Mouse (Mus musculus): ENCODE measurements around the gene Reg4.
A peak's percentile ranks its signal among the peaks of the same experiment; 100 is the strongest.

Reg4 gene

DNA sequence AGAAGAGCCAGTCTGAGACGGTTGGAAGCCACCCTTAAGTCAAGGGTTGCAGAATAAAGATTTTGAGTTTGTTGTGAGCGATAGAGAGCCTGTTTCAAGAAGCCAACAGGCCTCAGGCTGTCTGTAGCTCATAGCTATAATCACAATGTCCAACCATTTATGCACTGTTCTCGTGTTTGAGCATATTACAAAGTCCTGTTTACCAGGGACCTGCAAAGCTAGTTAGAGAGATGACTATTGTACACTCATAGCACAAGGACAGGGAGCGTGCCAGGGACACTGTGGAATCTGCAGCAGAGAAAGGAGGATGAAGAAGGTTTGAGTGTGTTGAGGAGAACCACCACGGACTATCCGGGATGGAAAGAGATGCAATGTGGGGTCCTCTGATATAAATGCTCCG, 3.0 kb downstream of the Reg4 start:
- no peak for TF ChIP-seq GATA4 (IDR thresholded peaks at IDR 0.05; ENCODE audit: insufficient replicate concordance, low read length)

DNA sequence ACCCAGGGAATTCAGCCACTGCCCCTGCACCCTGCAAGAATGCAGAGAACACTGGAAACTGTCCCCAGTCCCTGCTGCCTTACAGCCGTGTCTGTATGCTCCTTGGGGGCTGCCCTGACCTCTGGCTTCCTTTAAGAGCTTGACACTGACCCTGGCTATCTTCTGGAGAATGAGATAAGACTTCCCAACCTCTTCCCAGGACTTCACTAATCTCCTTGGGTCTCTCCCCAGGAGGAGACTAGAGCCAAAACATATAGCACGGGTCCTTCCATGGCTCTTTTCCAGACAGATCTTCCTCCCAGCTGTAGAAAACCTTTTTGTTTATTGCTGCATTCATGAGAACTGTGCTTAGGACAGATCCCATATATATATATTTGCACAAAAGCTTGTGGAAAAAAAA, 3.8 kb downstream of the Reg4 start:
- TF ChIP-seq GATA4 (IDR thresholded peaks at IDR 0.05; ENCODE audit: insufficient replicate concordance, low read length) = no peak

DNA sequence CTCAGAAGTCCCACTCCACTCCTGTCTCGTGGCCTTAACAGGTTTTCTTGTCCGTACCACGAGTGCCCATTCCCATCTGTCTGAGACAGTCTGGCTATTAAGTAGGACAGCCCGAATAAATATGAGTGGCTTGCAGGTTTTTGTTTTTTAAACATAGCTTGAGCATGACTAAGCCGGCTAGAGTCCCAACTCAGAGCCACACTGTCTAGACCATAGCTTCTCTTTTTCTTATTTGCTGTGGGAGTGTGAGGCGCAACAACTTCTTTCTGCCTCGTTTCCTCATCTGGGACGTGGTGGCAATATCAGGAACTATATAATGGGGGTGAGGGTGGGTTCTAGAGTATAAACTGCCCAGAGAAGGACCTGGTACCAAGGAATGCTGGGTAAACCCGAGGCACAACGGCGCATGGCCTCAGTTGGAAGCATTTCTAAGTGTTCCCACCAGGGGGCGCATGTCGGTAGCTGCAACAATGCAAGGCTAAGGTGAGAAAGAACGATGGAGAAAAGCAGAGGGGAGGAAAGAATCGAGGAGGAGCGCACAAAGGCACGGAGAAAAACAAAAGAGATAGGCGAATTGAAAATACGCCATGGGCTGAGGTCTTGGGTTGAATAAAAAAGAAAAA, 5.1 kb downstream of the Reg4 start:
- no peak for TF ChIP-seq GATA4 (IDR thresholded peaks at IDR 0.05; ENCODE audit: insufficient replicate concordance, low read length)

DNA sequence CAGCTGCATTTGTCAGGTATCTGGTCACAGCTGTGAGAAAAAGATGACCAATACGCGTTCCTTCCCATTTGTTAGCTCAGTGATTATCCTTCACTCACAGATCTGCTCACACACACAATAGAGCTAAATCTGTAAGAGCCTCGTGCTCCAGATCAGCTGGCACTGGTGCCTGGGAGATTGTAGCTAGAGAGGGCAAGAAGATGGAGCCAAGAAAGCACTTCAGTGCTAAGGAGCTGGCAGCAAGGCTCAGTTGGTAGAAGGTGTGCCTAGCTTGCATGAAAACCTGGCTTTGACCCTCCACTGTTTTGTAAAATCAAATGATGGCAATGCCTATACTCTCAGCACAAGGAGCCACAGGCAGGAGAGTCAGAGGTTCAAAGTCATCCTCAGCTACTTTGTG, 5.8 kb downstream of the Reg4 start:
- TF ChIP-seq GATA4 (IDR thresholded peaks at IDR 0.05; ENCODE audit: insufficient replicate concordance, low read length) = no peak

DNA sequence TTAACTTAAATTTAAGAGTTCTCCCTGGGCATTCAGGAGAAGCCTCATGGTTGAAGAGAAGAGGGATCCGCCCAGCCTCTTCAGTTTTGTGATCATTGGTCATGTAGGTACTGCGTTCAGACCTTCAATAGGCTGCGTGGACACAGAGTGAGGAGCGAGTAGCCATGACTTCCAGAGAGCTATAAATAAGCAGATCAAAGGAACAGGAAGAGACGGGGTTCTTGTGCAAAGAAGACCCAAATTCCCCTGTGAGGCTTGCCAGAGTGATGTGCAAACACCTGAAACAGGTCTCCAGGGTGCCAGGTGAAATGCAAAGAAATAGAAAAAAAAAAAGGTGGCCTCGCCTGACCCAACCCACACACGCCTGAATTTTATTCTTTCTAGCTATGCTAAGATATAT, 8.0 kb downstream of the Reg4 start:
- no peak for TF ChIP-seq GATA4 (IDR thresholded peaks at IDR 0.05; ENCODE audit: insufficient replicate concordance, low read length)

DNA sequence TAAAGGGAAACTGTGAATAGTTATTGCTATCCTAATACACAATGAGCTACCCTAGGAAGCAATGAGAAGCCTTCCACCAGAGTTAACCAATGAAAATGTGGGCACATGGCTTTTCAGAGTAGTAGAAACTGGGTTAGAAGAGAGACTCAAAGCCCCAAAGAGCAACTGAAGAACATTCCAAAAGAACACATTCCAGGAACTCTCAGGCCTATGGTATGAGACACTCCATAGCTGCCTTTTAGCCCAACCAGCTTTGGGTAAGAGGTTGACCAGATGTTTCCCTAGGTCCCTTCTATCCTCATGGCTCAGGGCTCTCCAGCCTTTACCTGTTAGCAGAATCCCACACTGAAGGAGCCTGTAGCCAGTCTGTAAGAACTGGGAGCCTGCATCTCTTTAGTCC, 11.5 kb downstream of the Reg4 start:
- TF ChIP-seq GATA4 (IDR thresholded peaks at IDR 0.05; ENCODE audit: insufficient replicate concordance, low read length) = no peak

DNA sequence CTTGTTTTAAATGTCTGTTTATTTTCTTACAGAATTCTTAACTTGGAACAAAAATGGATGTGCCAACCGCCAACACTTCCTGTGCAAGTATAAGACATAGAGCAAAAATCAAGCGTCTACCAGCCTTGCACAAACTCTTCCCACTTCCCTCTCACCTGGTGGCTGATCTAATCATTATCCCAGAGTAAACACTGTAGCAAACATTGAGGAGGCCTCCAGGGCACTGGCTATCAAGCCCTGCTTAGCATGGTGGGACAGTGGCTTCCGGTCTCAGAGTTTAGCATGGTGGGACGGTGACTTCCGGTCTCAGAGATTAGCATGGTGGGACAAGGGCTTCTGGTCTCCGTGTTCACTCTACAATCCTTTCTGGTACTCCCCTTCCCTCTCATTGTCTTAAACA, 14.3 kb downstream of the Reg4 start:
- no peak for TF ChIP-seq GATA4 (IDR thresholded peaks at IDR 0.05; ENCODE audit: insufficient replicate concordance, low read length)

DNA sequence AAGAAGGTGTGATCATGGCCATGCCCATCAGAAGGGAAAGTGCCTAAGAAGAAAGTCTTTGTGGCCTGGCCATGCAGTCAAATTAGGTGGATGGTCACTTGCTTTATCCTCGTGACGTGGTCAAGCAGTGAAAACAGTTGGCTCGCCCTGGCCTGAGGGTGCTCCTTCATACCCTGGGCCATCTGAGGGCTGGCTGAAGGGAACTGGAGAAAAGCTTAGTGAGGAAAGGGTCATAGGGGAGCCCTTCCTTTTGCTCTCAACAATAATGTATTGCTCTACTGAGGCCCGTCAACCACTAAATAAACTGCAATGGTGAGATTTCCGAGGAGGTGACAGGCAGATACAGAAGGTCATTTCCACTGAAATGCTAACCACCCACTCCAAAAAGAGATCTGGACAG, 15.3 kb downstream of the Reg4 start:
- TF ChIP-seq GATA4 (IDR thresholded peaks at IDR 0.05; ENCODE audit: insufficient replicate concordance, low read length) = no peak

DNA sequence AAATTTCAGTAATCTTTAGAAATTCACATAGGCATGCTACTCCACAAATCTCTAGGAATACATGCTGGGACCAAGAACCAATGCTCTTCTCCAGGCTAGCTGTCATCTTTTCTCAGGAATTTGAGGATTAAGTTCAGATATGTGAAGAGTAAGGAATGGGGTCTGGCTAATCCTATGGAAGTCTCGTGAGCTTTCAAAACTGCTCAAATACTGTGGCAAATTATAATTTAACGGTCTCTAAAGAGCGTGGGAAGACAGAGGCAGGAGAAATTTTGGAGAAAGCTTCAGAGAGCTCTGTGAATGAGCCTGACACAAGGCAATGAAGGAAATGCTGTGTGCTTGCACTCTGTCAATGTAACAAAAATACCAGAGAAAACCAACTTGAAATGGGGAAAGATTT, 16.2 kb downstream of the Reg4 start:
- TF ChIP-seq GATA4 (IDR thresholded peaks at IDR 0.05; ENCODE audit: insufficient replicate concordance, low read length) = no peak

DNA sequence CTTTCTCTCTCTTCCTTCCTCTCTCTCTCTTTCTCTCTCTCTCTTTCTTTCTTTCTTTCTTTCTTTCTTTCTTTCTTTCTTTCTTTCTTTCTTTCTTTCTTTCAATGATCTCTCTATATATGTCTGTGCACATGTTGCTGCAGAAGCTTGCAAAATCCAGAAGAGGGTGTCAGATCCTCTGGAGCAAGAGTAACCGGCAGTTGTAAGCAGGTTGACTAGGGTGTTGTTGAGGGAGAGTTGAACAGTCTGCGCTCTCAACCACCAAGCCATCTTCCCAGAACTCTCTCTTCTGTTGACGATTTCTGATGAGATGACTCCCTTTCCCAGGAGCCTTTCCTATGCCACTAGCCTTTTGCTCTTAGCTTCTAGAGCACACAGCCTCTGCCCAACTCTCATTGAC, 20.1 kb downstream of the Reg4 start:
- no peak for TF ChIP-seq GATA4 (IDR thresholded peaks at IDR 0.05; ENCODE audit: insufficient replicate concordance, low read length)

DNA sequence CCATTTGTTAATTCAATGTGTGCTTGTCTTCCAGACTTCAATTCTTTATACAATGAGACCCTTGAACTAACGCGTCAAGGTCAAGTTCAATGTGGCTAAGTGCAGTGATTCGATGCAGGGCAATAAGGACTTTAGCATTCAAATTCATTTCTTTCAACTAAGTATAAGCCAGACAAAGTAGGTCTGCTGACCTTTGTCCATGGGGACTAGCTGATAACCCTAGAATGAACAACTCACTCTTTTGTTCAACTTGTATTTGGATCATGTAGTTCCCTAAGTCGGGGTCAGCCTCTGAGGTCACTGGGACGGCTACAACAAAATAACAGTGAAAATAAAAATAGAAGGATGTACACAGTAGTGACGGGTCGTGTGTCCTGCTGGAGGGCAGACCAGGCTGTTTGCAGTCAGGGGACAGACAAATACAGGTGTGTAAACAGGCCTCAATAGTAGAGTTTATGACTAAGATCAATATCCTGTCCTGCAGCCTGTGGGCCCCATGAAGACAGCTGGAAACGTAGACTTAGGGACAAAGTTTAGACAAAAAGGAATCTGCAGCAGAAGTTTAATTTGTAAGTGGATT, 20.6 kb downstream of the Reg4 start:
- peak; percentile 69; the same call in 1 of the 2 replicates for TF ChIP-seq GATA4 (IDR thresholded peaks at IDR 0.05; ENCODE audit: insufficient replicate concordance, low read length)

DNA sequence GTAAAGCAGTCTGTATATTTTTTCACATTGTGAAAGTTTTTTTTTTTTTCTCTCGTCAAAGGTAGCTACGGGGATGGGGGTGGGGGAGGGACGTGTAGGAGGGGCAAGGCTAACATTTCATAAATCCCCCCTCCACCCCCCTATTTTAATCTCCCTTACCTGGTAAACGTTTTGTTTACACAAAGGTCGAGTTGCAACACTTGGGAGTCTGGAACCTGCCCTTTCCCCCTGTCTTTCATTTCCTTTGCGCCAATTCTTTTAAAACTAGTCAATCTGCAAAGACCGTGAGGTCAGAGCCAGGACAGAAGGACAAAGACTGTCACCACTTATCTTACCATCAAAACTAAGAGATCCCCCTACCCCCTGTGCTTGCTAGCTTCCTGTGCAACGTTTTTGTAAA, 23.9 kb downstream of the Reg4 start:
- no peak for TF ChIP-seq GATA4 (IDR thresholded peaks at IDR 0.05; ENCODE audit: insufficient replicate concordance, low read length)

DNA sequence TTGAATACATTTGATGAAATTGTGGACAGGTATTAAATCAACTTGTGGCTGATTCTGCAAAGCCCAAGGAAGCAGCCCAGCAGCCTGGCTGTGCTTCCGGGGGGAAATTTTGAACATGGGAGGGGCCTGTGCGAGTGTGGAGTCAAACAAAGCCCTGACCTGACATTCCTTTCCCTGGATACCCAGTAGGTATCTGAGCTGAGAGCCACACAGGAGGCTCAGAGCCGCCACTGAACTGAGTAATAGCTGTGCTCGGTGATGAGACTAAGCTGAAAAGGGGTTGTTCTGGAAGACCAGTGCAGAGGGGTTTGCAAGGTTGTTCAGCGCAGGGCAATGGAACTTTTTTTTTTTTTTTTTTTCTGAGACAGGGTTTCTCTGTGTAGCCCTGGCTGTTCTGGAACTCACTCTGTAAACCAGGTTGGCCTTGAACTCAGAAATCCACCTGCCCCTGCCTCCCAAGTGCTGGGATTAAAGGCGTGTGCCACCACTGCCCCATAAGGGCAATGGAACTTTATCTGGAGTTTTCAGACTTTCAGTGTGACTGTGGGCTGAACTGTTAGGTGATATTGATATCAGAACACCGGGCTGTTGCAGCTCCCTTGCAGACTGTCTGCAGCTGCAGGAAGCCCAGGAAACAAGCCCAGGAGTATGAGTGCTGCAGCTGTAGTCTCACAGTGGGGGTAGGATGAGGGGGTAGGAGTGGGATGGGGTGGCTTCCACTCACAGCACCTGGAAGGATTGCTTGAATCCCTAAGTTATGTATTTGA, 25.2 kb downstream of the Reg4 start:
- TF ChIP-seq GATA4 (IDR thresholded peaks at IDR 0.05; ENCODE audit: insufficient replicate concordance, low read length) = no peak

DNA sequence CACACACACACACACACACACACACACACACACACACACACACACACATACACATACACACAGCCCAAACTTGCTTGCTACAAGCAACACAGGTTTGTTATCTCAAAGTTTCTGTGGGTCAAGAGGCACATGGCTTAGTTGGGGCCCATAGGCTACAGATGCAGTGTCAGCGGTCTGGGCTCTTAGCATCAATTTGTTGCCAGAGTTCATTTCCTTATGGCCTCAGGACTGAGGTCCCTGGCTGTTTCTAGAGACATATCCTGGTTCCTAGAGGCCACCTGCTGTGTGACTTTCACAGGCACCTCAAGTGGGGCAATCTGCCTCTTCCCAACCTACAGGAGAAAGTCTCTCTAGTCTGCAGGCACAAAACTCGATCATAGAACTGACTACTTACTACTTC, 27.4 kb downstream of the Reg4 start:
- no peak for TF ChIP-seq GATA4 (IDR thresholded peaks at IDR 0.05; ENCODE audit: insufficient replicate concordance, low read length)

DNA sequence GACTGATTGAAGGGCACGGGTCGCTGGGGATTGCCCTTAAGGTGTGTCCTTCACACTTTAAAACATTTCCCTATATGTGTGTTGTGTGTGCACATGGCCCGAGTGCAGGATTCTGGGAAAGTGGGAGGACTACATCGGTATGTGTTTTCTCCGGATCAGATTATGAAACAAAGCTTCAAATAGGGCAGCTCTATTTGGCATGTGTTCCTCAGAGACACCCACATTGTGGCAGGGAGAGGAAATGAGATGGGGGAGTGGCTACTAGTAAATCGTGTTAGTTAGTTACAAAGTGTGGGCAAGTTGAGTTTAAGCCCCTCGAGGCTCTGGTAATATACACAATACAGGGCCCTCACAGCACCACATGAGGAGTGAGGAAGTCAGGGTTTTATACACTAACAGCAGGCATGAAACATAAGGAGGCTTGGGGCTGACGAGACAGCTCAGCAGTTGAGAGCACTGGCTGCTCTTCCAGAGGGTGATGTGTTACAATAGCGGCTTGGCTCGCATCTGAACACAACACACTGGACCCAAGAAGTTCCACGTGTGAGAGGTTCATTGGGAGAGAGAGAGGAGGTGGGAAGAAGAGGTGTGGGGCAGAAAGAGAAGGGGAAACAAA, 28.0 kb downstream of the Reg4 start:
- no peak for TF ChIP-seq GATA4 (IDR thresholded peaks at IDR 0.05; ENCODE audit: insufficient replicate concordance, low read length)

DNA sequence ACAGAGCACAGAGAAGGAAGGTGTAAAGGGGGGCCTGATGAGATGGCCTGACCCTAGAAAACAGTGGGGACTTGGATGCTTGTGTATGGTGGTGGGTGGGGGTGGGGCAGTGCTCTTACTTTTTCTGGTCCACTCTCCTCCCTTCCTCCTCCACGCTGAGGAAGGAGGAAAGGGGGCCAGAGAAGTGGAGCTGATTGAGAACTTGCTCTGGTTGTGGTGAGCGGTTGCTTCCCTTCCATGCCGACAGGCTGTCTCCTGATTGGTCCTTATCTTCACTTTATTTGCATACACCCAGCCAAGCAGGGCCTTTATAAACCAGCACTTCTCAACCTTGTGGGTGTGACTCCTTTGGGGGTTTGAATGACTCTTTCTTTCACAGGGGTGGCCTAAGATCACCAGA, 32.1 kb downstream of the Reg4 start:
- no peak for TF ChIP-seq GATA4 (IDR thresholded peaks at IDR 0.05; ENCODE audit: insufficient replicate concordance, low read length)

All from liver, adult (tissue).